Mouse (Mus musculus) liver, embryonic 11.5 days (tissue): ENCODE measurements around the gene Dhx58. TPM values are rescaled to one million over a fixed set of nuclear protein-coding genes. Genes with fewer than 3 reads are reported as not detected.
"Not testable (repeated sequence)": the region's sequence is repeated elsewhere in the genome, so short reads cannot be mapped to it uniquely, and the experiment has no call there.

Source experiments
- ATAC-seq: fragments of 200-750 bp; cut with Nextera tagmentation; replicated peaks from 2 replicates; pipeline ENCODE4 v1.8.0; 2017; ENCODE audit warnings: moderate number of reproducible peaks, mild to moderate bottlenecking, moderate TSS enrichment, moderate library complexity; ENCODE audit not compliant: low FRiP score
- DNase-seq: peaks from one replicate; pipeline ENCODE4 v3.0.0-alpha.2; 2017; ENCODE audit warnings: low spot score
- H3K27ac ChIP-seq: fragments of 300-500 bp; sonication (generic); 2 replicates; pipeline ENCODE4 v1.5.1; 2014; ENCODE audit warnings: mild to moderate bottlenecking, low read depth, low read length, control low read depth
- H3K27me3 ChIP-seq: fragments of 300-500 bp; sonication (generic); replicated peaks from 2 replicates; pipeline ENCODE4 v1.6.1; 2014; ENCODE audit warnings: low read length, mixed read lengths; ENCODE audit not compliant: control insufficient read depth, insufficient read depth
- H3K36me3 ChIP-seq: fragments of 300-500 bp; sonication (generic); 2 replicates; pipeline ENCODE4 v1.6.1; 2014; ENCODE audit warnings: mild to moderate bottlenecking, low read length, moderate library complexity, mixed read lengths; ENCODE audit not compliant: control insufficient read depth, insufficient read depth
- H3K4me1 ChIP-seq: fragments of 300-500 bp; sonication (generic); replicated peaks from 2 replicates; pipeline ENCODE4 v1.6.1; 2014; ENCODE audit warnings: low read length, mixed read lengths; ENCODE audit not compliant: control insufficient read depth, insufficient read depth
- H3K4me2 ChIP-seq: fragments of 300-500 bp; sonication (generic); 2 replicates; pipeline ENCODE4 v1.6.1; 2014; ENCODE audit warnings: mild to moderate bottlenecking, control low read depth, moderate library complexity
- H3K4me3 ChIP-seq: fragments of 300-500 bp; sonication (generic); 2 replicates; pipeline ENCODE4 v1.5.1; 2014; ENCODE audit warnings: low read depth, low read length, control low read depth
- H3K9ac ChIP-seq: fragments of 300-500 bp; sonication (generic); 2 replicates; pipeline ENCODE4 v1.6.1; 2014; ENCODE audit warnings: low read depth, low read length, control low read depth
- H3K9me3 ChIP-seq: fragments of 300-500 bp; sonication (generic); 2 replicates; pipeline ENCODE4 v1.6.1; 2016; ENCODE audit warnings: low read length, inconsistent platforms, mixed read lengths; ENCODE audit not compliant: control insufficient read depth
- WGBS: fragments of 180-500 bp; shearing (Covaris S2); extraction: QIAGEN DNeasy Blood & Tissue Kit; methylation state at CpG from one replicate; pipeline ENCODE4 v1.1.7; 2014; 5-methylcytosine and 5-hydroxymethylcytosine counted together
- polyA plus RNA-seq: library from polyadenylated mRNA; unstranded; fragments of >200 nt; fragmentation: Nextera tagmentation; extraction: Ambion mirVana; gene quantifications from 2 replicates; pipeline ENCODE4 v1.2.1, GENCODE M21; 2014

The Dhx58 gene
- polyA plus RNA-seq, 1 experiment from 2014 or later, result 3.7 TPM

GRCm38 (mm10) chr11:100656458-100656857, 47.6 kb downstream of the Dhx58 start:
- WGBS, result 18% methylated on average over 6 of the region's 6 CpGs
- no peak for DNase-seq
- no peak overlapping the region for H3K4me2 ChIP-seq
- no peak overlapping the region for H3K4me3 ChIP-seq
- no peaks in the 10 kb centered on the region for H3K9me3 ChIP-seq
- peaks cover 4% of the 10 kb centered on the region; the same call in 1 of the 2 replicates for H3K4me1 ChIP-seq
- ATAC-seq, result no peak
- no peaks in the 10 kb centered on the region for H3K36me3 ChIP-seq
- H3K27me3 ChIP-seq, result peaks cover 7% of the 10 kb centered on the region
- no peak overlapping the region for H3K9ac ChIP-seq
- no peak overlapping the region for H3K27ac ChIP-seq

GRCm38 (mm10) chr11:100655589-100655988, 48.5 kb downstream of the Dhx58 start:
- H3K4me2 ChIP-seq, DNase-seq, ATAC-seq, H3K4me1 ChIP-seq, H3K4me3 ChIP-seq, H3K9ac ChIP-seq, H3K27ac ChIP-seq, H3K36me3 ChIP-seq, H3K9me3 ChIP-seq: not testable (repeated sequence)
- 45% methylated on average over 2 of the region's 3 CpGs for WGBS
- peaks cover 15% of the 10 kb centered on the region for H3K27me3 ChIP-seq

- Histone ChIP-seq H3K4me2 (no peak overlapping the region), H3K4me3 (no peak overlapping the region), H3K9me3 (no peaks in the 10 kb centered on the region), H3K9ac (no peak overlapping the region), H3K27me3 (peaks cover 29% of the 10 kb centered on the region), H3K4me1 (peaks cover 4% of the 10 kb centered on the region; the same call in 1 of the 2 replicates), H3K36me3 (no peaks in the 10 kb centered on the region), H3K27ac (no peak overlapping the region)
- 13% methylated on average over 3 of the region's 3 CpGs for WGBS
- ATAC-seq (no peak), DNase-seq (no peak)
These were observed 52.3 kb downstream of the Dhx58 start for GRCm38 (mm10) chr11:100651748-100652147.

GRCm38 (mm10) chr11:100651205-100651604, 52.9 kb downstream of the Dhx58 start:
- H3K4me1 ChIP-seq, result peaks cover 2% of the 10 kb centered on the region; the same call in 1 of the 2 replicates
- H3K9me3 ChIP-seq, result no peaks in the 10 kb centered on the region
- no peak overlapping the region for H3K4me3 ChIP-seq
- no peak for ATAC-seq
- H3K27ac ChIP-seq, result no peak overlapping the region
- no peak overlapping the region for H3K9ac ChIP-seq
- no peak for DNase-seq
- no peak overlapping the region for H3K4me2 ChIP-seq
- WGBS, result 19% methylated on average over 8 of the region's 8 CpGs
- peaks cover 29% of the 10 kb centered on the region for H3K27me3 ChIP-seq
- no peaks in the 10 kb centered on the region for H3K36me3 ChIP-seq

- H3K4me1 ChIP-seq, result no peaks in the 10 kb centered on the region
- no peak for ATAC-seq
- no peak overlapping the region for H3K4me2 ChIP-seq
- no peaks in the 10 kb centered on the region for H3K36me3 ChIP-seq
- H3K27ac ChIP-seq, result no peak overlapping the region
- H3K4me3 ChIP-seq, result no peak overlapping the region
- H3K27me3 ChIP-seq, result peaks cover 29% of the 10 kb centered on the region
- no peaks in the 10 kb centered on the region for H3K9me3 ChIP-seq
- 85% methylated on average over 8 of the region's 8 CpGs for WGBS
- no peak for DNase-seq
- H3K9ac ChIP-seq, result no peak overlapping the region
These were observed 55.7 kb downstream of the Dhx58 start for GRCm38 (mm10) chr11:100648405-100648804.

- Histone ChIP-seq H3K4me3 (no peak overlapping the region), H3K4me1 (no peaks in the 10 kb centered on the region), H3K36me3 (no peaks in the 10 kb centered on the region), H3K27ac (no peak overlapping the region), H3K9me3 (no peaks in the 10 kb centered on the region), H3K27me3 (peaks cover 23% of the 10 kb centered on the region), H3K9ac (no peak overlapping the region), H3K4me2 (no peak overlapping the region)
- ATAC-seq, result no peak
- 0% methylated on average over 1 of the region's 1 CpGs for WGBS
- DNase-seq, result no peak
These were observed 57.8 kb downstream of the Dhx58 start for GRCm38 (mm10) chr11:100646265-100646664.

Other genes starting within 250 kb of the Dhx58 start
- 6.3 and 6.7 TPM in 2 replicates for gene Klhl11, start 231.5 kb downstream of the Dhx58 start, polyA plus RNA-seq
- gene Acly, start 176.3 kb downstream of the Dhx58 start, polyA plus RNA-seq, result 159 and 194 TPM in 2 replicates
- gene Ttc25, start 158.7 kb downstream of the Dhx58 start, polyA plus RNA-seq, result 0.18 and 0.26 TPM in 2 replicates
- 19.4 and 19.7 TPM in 2 replicates for gene Cnp, start 129.4 kb downstream of the Dhx58 start, polyA plus RNA-seq
- 35.4 and 36.5 TPM in 2 replicates for gene Nkiras2, start 85.0 kb downstream of the Dhx58 start, polyA plus RNA-seq
- 70.6 and 70.8 TPM in 2 replicates for gene Dnajc7, start 84.1 kb downstream of the Dhx58 start, polyA plus RNA-seq
- gene Zfp385c, start 11.8 kb downstream of the Dhx58 start, polyA plus RNA-seq, result not detected in 2 replicates
- gene Kat2a, start 8.2 kb upstream of the Dhx58 start, polyA plus RNA-seq, result 66.3 and 75.7 TPM in 2 replicates
- 0.27 and 0.30 TPM in 2 replicates for gene Hspb9, start 9.6 kb upstream of the Dhx58 start, polyA plus RNA-seq
- gene Rab5c, start 33.9 kb upstream of the Dhx58 start, polyA plus RNA-seq, result 51.2 TPM in 2 replicates
- gene Kcnh4, start 55.7 kb upstream of the Dhx58 start, polyA plus RNA-seq, result not detected in 2 replicates
- gene Hcrt, start 58.7 kb upstream of the Dhx58 start, polyA plus RNA-seq, result not detected in 2 replicates
- 3.1 and 3.8 TPM in 2 replicates for gene Ghdc, start 66.7 kb upstream of the Dhx58 start, polyA plus RNA-seq
- 46.0 and 50.1 TPM in 2 replicates for gene Stat5b, start 146.5 kb upstream of the Dhx58 start, polyA plus RNA-seq
- 26.3 and 27.8 TPM in 2 replicates for gene Stat5a, start 155.1 kb upstream of the Dhx58 start, polyA plus RNA-seq
- gene Stat3, start 235.3 kb upstream of the Dhx58 start, polyA plus RNA-seq, result 52.9 and 57.3 TPM in 2 replicates